Mouse (Mus musculus) C2C12 (cell line): ENCODE results near the gene Dync2li1. TPM values are rescaled to one million over a fixed set of nuclear protein-coding genes. Genes with fewer than 3 reads are reported as not detected.

Source experiments
- H3K27me3 ChIP-seq: one replicate; pipeline ENCODE4 v1.6.1; 2011; ENCODE audit not compliant: control insufficient read depth, insufficient read depth, insufficient read length
- H3K36me3 ChIP-seq: one replicate; pipeline ENCODE4 v1.6.1; 2011; ENCODE audit not compliant: control insufficient read depth, insufficient read depth
- H3K4me3 ChIP-seq: one replicate; pipeline ENCODE4 v1.5.1; 2011; ENCODE audit warnings: mild to moderate bottlenecking, control low read depth; ENCODE audit not compliant: poor library complexity, insufficient read depth, severe bottlenecking
- H3K79me2 ChIP-seq: one replicate; pipeline ENCODE4 v1.6.1; 2011; ENCODE audit not compliant: control insufficient read depth, insufficient read depth
- H3K79me3 ChIP-seq: one replicate; pipeline ENCODE4 v1.6.1; 2011; ENCODE audit warnings: low read depth, control low read depth
- H3ac ChIP-seq: one replicate; pipeline ENCODE3; 2011; ENCODE audit warnings: low read depth; ENCODE audit not compliant: control insufficient read depth, insufficient read length
- CEBPB ChIP-seq: IDR thresholded peaks from one replicate; pipeline ENCODE4 v1.6.1; 2011; ENCODE audit warnings: low read depth, mild to moderate bottlenecking, control low read depth, moderate library complexity
- CTCF ChIP-seq: IDR thresholded peaks from one replicate; pipeline ENCODE4 v1.5.1; 2011; ENCODE audit not compliant: control insufficient read depth, insufficient read depth, insufficient read length
- FOSL1 ChIP-seq: IDR thresholded peaks from one replicate; pipeline ENCODE4 v1.8.0; 2011; ENCODE audit warnings: mild to moderate bottlenecking, low read length; ENCODE audit not compliant: poor library complexity, insufficient read depth, severe bottlenecking
- MAX ChIP-seq: IDR thresholded peaks from one replicate; pipeline ENCODE4 v1.6.1; 2011; ENCODE audit warnings: mild to moderate bottlenecking, control low read depth
- MYOD1 ChIP-seq: IDR thresholded peaks from one replicate; pipeline ENCODE4 v1.6.1; 2011; ENCODE audit warnings: low read depth; ENCODE audit not compliant: control insufficient read depth, insufficient read length
- MYOG ChIP-seq: IDR thresholded peaks from one replicate; pipeline ENCODE4 v1.6.1; 2011; ENCODE audit not compliant: control insufficient read depth, insufficient read length; ENCODE audit errors: extremely low read depth
- USF1 ChIP-seq: IDR thresholded peaks from one replicate; pipeline ENCODE4 v1.6.1; 2011; ENCODE audit warnings: low read depth, mild to moderate bottlenecking, control low read depth, moderate library complexity
- polyA plus RNA-seq: library from polyadenylated mRNA; unstranded; fragments of >200 nt; fragmentation: generic; extraction: Trizol; gene quantifications from one replicate; pipeline ENCODE4 v1.2.1, GENCODE M21; 2012; ENCODE audit warnings: missing spikeins

Gene Dync2li1
- polyA plus RNA-seq, 1 experiment: 4.0 TPM

GRCm38 (mm10) chr17:84621209-84621608, 5.1 kb upstream of the Dync2li1 start:
- no peak for TF ChIP-seq CTCF
- TF ChIP-seq CEBPB: no peak
- TF ChIP-seq MYOD1: no peak
- TF ChIP-seq USF1: no peak
- no peak for TF ChIP-seq FOSL1
- TF ChIP-seq MAX: no peak
- no peak for TF ChIP-seq MYOG
- Histone ChIP-seq H3K36me3 (peaks cover 16% of the 10 kb centered on the region), H3K79me2 (no peaks in the 10 kb centered on the region), H3ac (no peak overlapping the region), H3K27me3 (no peaks in the 10 kb centered on the region), H3K79me3 (no peaks in the 10 kb centered on the region), H3K4me3 (no peak overlapping the region)

DNA sequence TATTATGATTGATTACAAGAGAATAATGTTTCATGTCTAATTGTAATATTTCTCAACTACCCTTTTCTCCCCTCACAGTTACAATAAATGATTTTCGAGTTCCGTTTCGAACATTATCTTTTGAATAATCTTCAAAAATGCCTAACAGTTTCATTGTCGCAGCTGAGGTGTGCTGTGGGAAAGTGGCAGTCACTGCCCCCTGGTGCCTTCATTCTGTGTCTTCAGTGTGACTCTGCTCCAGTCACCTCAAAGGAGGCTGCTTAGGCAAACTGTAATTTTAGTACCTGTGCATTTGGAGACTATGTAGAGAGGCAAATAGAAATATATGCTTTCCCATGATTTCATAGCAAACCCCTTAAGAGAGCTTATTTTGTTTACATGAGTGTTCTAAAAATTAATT, 4.3 kb upstream of the Dync2li1 start:
- peaks cover 16% of the 10 kb centered on the region for H3K36me3 ChIP-seq

DNA sequence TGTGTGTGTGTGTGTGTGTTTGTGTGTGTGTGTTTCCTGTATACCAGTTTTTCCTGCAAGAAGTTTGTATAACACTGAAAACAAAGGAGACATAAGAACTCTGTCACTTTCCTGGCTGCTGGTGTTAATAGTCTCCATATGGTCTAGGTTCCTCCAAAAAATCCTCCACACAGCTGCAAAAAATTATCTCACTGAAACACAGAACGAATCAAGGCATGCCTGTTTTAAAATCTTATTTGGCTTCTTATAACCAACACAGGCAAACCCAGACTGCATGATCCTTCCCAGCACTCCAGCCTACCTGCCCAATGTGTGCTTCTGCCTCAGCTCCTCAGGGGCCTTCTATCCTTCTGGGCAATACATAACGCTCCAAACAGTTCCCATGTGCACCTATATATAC, 3.4 kb upstream of the Dync2li1 start:
- H3ac ChIP-seq: no peak overlapping the region
- H3K36me3 ChIP-seq: peaks cover 10% of the 10 kb centered on the region
- TF ChIP-seq CTCF: no peak
- TF ChIP-seq USF1: no peak
- TF ChIP-seq CEBPB: no peak
- no peak for TF ChIP-seq MAX
- TF ChIP-seq MYOG: no peak
- TF ChIP-seq FOSL1: no peak
- TF ChIP-seq MYOD1: no peak
- no peaks in the 10 kb centered on the region for H3K79me3 ChIP-seq
- H3K27me3 ChIP-seq: no peaks in the 10 kb centered on the region
- H3K4me3 ChIP-seq: no peak overlapping the region
- no peaks in the 10 kb centered on the region for H3K79me2 ChIP-seq

More for the DNA sequence above, 4.3 kb upstream of the Dync2li1 start:
- Histone ChIP-seq H3K79me2 (no peaks in the 10 kb centered on the region), H3ac (no peak overlapping the region), H3K79me3 (no peaks in the 10 kb centered on the region), H3K4me3 (no peak overlapping the region), H3K27me3 (no peaks in the 10 kb centered on the region)
- no peak for TF ChIP-seq CEBPB
- TF ChIP-seq MYOG: no peak
- no peak for TF ChIP-seq MAX
- TF ChIP-seq CTCF: no peak
- no peak for TF ChIP-seq USF1
- no peak for TF ChIP-seq FOSL1
- no peak for TF ChIP-seq MYOD1

GRCm38 (mm10) chr17:84626857-84627305, 585 bp downstream of the Dync2li1 start:
- TF ChIP-seq CEBPB (no peak), MYOG (no peak), MAX (no peak), FOSL1 (no peak), USF1 (no peak), CTCF (no peak), MYOD1 (no peak)
- Histone ChIP-seq H3K36me3 (no peaks in the 10 kb centered on the region), H3K4me3 (no peak overlapping the region), H3ac (no peak overlapping the region), H3K27me3 (no peaks in the 10 kb centered on the region), H3K79me3 (no peaks in the 10 kb centered on the region), H3K79me2 (no peaks in the 10 kb centered on the region)

DNA sequence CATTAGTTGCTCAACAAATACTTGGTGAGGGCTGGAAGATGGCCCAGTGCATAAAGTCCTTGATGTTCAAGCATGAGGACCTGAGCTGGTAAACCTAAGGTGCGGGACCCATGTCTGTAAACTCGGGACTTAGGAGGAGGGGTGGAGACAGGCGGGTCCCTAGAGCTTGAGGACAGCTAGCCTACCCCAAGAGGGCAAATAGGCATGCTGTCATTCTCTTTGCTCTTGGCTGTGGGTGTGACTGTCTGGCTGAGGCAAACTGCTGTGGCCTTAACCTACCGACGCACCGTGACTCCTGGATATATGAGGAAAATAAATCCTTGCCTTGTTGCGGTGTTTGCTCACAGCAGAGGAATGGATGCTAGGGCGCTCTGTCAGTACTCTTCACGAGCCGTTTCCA, 1.4 kb downstream of the Dync2li1 start:
- Histone ChIP-seq H3K4me3 (no peak overlapping the region), H3K36me3 (no peaks in the 10 kb centered on the region), H3K27me3 (no peaks in the 10 kb centered on the region), H3K79me3 (no peaks in the 10 kb centered on the region), H3ac (no peak overlapping the region), H3K79me2 (no peaks in the 10 kb centered on the region)
- TF ChIP-seq MYOG (no peak), CTCF (no peak), MYOD1 (no peak), FOSL1 (no peak), CEBPB (no peak), MAX (no peak)

- TF ChIP-seq MYOD1 (no peak), MAX (no peak), FOSL1 (no peak), CEBPB (no peak), USF1 (no peak), MYOG (no peak), CTCF (no peak)
- no peak overlapping the region for H3ac ChIP-seq
- no peak overlapping the region for H3K4me3 ChIP-seq
- no peaks in the 10 kb centered on the region for H3K36me3 ChIP-seq
- H3K27me3 ChIP-seq: no peaks in the 10 kb centered on the region
- H3K79me3 ChIP-seq: no peaks in the 10 kb centered on the region
- no peaks in the 10 kb centered on the region for H3K79me2 ChIP-seq
These were observed 2.3 kb downstream of the Dync2li1 start for GRCm38 (mm10) chr17:84628611-84629010.
